Mouse (Mus musculus): ENCODE data around the gene Tdrkh.

Gene Tdrkh

GRCm38 (mm10) chr3:94413031-94413679 lies at the start of gene Tdrkh:
Tdrkh (plus strand) TSS chr3:94413273.
- DNase-seq (ENCODE audit: low spot score in 2 of 2) = peak; percentile 67 to 89

- DNase-seq (ENCODE audit: low spot score in 2 of 2) = no peak
Measured at GRCm38 (mm10) chr3:94363291-94364153, 49.6 kb upstream of the Tdrkh start.

GRCm38 (mm10) chr3:94364154-94364526 lies 48.9 kb upstream of the Tdrkh start:
- DNase-seq (ENCODE audit: low spot score in 2 of 2) = no peak

GRCm38 (mm10) chr3:94366761-94367160 lies 46.3 kb upstream of the Tdrkh start:
- DNase-seq (ENCODE audit: low spot score in 2 of 2) = peak; percentile 49 to 72

- no peak for DNase-seq (ENCODE audit: low spot score in 2 of 2)
Measured at GRCm38 (mm10) chr3:94367511-94367910, 45.6 kb upstream of the Tdrkh start.

- no peak for DNase-seq (ENCODE audit: low spot score in 2 of 2)
Measured at GRCm38 (mm10) chr3:94368631-94369030, 44.4 kb upstream of the Tdrkh start.

- DNase-seq (ENCODE audit: low spot score in 2 of 2) = no peak
Measured at GRCm38 (mm10) chr3:94369709-94370108, 43.4 kb upstream of the Tdrkh start.

- DNase-seq (ENCODE audit: low spot score in 2 of 2) = no peak
Measured at GRCm38 (mm10) chr3:94371637-94372036, 41.4 kb upstream of the Tdrkh start.

GRCm38 (mm10) chr3:94372038-94372437 lies 41.0 kb upstream of the Tdrkh start:
- no peak for DNase-seq (ENCODE audit: low spot score in 2 of 2)

- DNase-seq (ENCODE audit: low spot score in 2 of 2) = no peak
Measured at GRCm38 (mm10) chr3:94372641-94373040, 40.4 kb upstream of the Tdrkh start, which contains the start of gene Rorc. Rorc (plus strand) TSS chr3:94372794.

GRCm38 (mm10) chr3:94373090-94373489 lies 40.0 kb upstream of the Tdrkh start:
- DNase-seq (ENCODE audit: low spot score in 2 of 2) = no peak

GRCm38 (mm10) chr3:94373597-94374011 lies 39.5 kb upstream of the Tdrkh start:
- DNase-seq (ENCODE audit: low spot score in 2 of 2) = no peak

GRCm38 (mm10) chr3:94374636-94375035 lies 38.4 kb upstream of the Tdrkh start:
- no peak for DNase-seq (ENCODE audit: low spot score in 2 of 2)

- no peak for DNase-seq (ENCODE audit: low spot score in 2 of 2)
Measured at GRCm38 (mm10) chr3:94375146-94375545, 37.9 kb upstream of the Tdrkh start.

GRCm38 (mm10) chr3:94375861-94376260 lies 37.2 kb upstream of the Tdrkh start:
- no peak for DNase-seq (ENCODE audit: low spot score in 2 of 2)

GRCm38 (mm10) chr3:94377028-94377923 lies 35.8 kb upstream of the Tdrkh start:
- no peak for DNase-seq (ENCODE audit: low spot score in 2 of 2)

- no peak for DNase-seq (ENCODE audit: low spot score in 2 of 2)
Measured at GRCm38 (mm10) chr3:94379831-94380510, 33.1 kb upstream of the Tdrkh start.

GRCm38 (mm10) chr3:94382308-94382707 lies 30.8 kb upstream of the Tdrkh start:
- no peak for DNase-seq (ENCODE audit: low spot score in 2 of 2)

GRCm38 (mm10) chr3:94383476-94383875 lies 29.6 kb upstream of the Tdrkh start:
- DNase-seq (ENCODE audit: low spot score in 2 of 2) = no peak

- DNase-seq (ENCODE audit: low spot score in 2 of 2) = no peak
Measured at GRCm38 (mm10) chr3:94386671-94387070, 26.4 kb upstream of the Tdrkh start.

- DNase-seq (ENCODE audit: low spot score in 2 of 2) = no peak
Measured at GRCm38 (mm10) chr3:94387391-94387790, 25.7 kb upstream of the Tdrkh start.

All from spleen, postnatal 10 days (tissue).